ENCODE assay signal across 39 mouse cellular contexts in the genomic region with DNA sequence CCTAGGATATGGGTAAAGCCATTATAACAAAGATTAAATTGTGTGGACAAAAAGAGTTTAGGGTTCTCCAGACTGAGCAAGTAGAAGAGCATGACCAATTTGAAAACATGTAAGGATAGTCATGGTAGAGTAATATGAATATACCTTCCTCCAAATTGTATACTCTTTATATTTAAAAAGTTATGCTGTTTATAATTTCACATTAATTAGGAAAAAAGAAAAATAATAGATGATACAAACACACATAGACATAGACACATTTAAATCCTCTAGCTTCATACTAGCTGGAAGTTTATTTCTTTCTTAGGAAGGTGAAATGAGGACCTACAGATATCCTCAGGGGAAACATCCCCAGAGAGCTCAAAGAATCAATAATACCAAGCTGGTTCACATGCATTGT. TPM values are rescaled to one million over a fixed set of nuclear protein-coding genes. Genes with fewer than 3 reads are reported as not detected.
"Had no signal": no experiment of that assay in that cellular context is flagged by ENCODE, and none has a peak within 500 bp of the region (broad histone marks: within the 10 kb centered on the region; RNA-seq: fewer than 3 reads in every experiment).

A gene (plus strand): TSS at position 301 of the 400 bp plus-strand sequence.

- ATAC-seq: forebrain, embryonic 13.5 days; forebrain, embryonic 14.5 days; forebrain, embryonic 15.5 days; forebrain, embryonic 16.5 days; forebrain, postnatal 0 days had no signal

- H3K4me2 ChIP-seq: embryonic facial prominence, embryonic 12.5 days; embryonic facial prominence, embryonic 13.5 days; embryonic facial prominence, embryonic 15.5 days; forebrain, embryonic 12.5 days; forebrain, embryonic 13.5 days; forebrain, embryonic 15.5 days had no signal

- DNase-seq: cerebellum, adult 8-10 months; cerebellum, adult 9-10 months; cerebellum, adult 9-11 months; cerebellum, postnatal 10 days; cerebellum, postnatal 14 days; cerebellum, postnatal 25 days; cerebellum, postnatal 36 days; embryo, embryonic 11 days; forebrain, postnatal 0 days; gastrocnemius, adult 2 months; gastrocnemius, postnatal 10 days; gastrocnemius, postnatal 14 days; gastrocnemius, postnatal 25 days; gastrocnemius, postnatal 36 days; heart, adult 11 months; heart, adult 18-20 months; heart, adult 2 months had no signal

- H3K4me1 ChIP-seq: embryonic facial prominence, embryonic 10.5 days; embryonic facial prominence, embryonic 12.5 days; embryonic facial prominence, embryonic 13.5 days; embryonic facial prominence, embryonic 15.5 days; forebrain, embryonic 10.5 days; forebrain, embryonic 12.5 days; forebrain, embryonic 13.5 days; forebrain, embryonic 15.5 days had no signal

- H3K27me3 ChIP-seq: embryonic facial prominence, embryonic 12.5 days; embryonic facial prominence, embryonic 13.5 days; embryonic facial prominence, embryonic 15.5 days; forebrain, embryonic 12.5 days; forebrain, embryonic 13.5 days; forebrain, embryonic 15.5 days had no signal

- H3K36me3 ChIP-seq: embryonic facial prominence, embryonic 10.5 days; embryonic facial prominence, embryonic 12.5 days; embryonic facial prominence, embryonic 13.5 days; embryonic facial prominence, embryonic 15.5 days; forebrain, embryonic 10.5 days; forebrain, embryonic 12.5 days; forebrain, embryonic 15.5 days had no signal

- H3K27ac ChIP-seq: embryonic facial prominence, embryonic 10.5 days; embryonic facial prominence, embryonic 12.5 days; embryonic facial prominence, embryonic 13.5 days; embryonic facial prominence, embryonic 15.5 days; forebrain, embryonic 10.5 days; forebrain, embryonic 12.5 days; forebrain, embryonic 13.5 days; forebrain, embryonic 15.5 days; gastrocnemius, adult 2 months; heart, adult 2 months had no signal

- H3K9me3 ChIP-seq: embryonic facial prominence, embryonic 10.5 days; embryonic facial prominence, embryonic 12.5 days; embryonic facial prominence, embryonic 13.5 days; embryonic facial prominence, embryonic 15.5 days; forebrain, embryonic 10.5 days; forebrain, embryonic 12.5 days; forebrain, embryonic 13.5 days; forebrain, embryonic 15.5 days had no signal

- H3K4me3 ChIP-seq: embryonic facial prominence, embryonic 10.5 days; embryonic facial prominence, embryonic 12.5 days; embryonic facial prominence, embryonic 13.5 days; embryonic facial prominence, embryonic 15.5 days; erythroblast, embryonic 14.5 days; forebrain, embryonic 10.5 days; forebrain, embryonic 12.5 days; forebrain, embryonic 13.5 days; forebrain, embryonic 15.5 days; gastrocnemius, adult 2 months; heart, adult 2 months had no signal

- H3K9ac ChIP-seq: embryonic facial prominence, embryonic 12.5 days; embryonic facial prominence, embryonic 13.5 days; embryonic facial prominence, embryonic 15.5 days; forebrain, embryonic 12.5 days; forebrain, embryonic 13.5 days; forebrain, embryonic 15.5 days; forebrain, postnatal 0 days had no signal

RNA-seq across cellular contexts. Expression of the gene that starts here (rescaled TPM):
- total RNA-seq: common myeloid progenitor, adult 5-6 weeks; forebrain, postnatal 0 days; gastrocnemius, adult 18-20 months; gastrocnemius, adult 2 months; gastrocnemius, adult 8-10 months; gastrocnemius, postnatal 10 days; gastrocnemius, postnatal 14 days; gastrocnemius, postnatal 25 days; gastrocnemius, postnatal 36 days; gastrocnemius, postnatal 4 days; granulocyte monocyte progenitor cell, adult 5-6 weeks; heart, adult 18-20 months; heart, adult 2 months; heart, adult 8-10 months had no signal
- polyA plus RNA-seq: cortical plate, adult 2 months; embryonic facial prominence, embryonic 10.5 days; embryonic facial prominence, embryonic 11.5 days; embryonic facial prominence, embryonic 12.5 days; embryonic facial prominence, embryonic 13.5 days; embryonic facial prominence, embryonic 14.5 days; embryonic facial prominence, embryonic 15.5 days; erythroblast, embryonic 14.5 days; forebrain, embryonic 10.5 days; forebrain, embryonic 11.5 days; forebrain, embryonic 12.5 days; forebrain, embryonic 13.5 days; forebrain, embryonic 14.5 days; forebrain, embryonic 15.5 days; forebrain, embryonic 16.5 days; forebrain, postnatal 0 days; frontal cortex, adult 2 months; heart, adult 2 months had no signal
